Mouse (Mus musculus): ENCODE data around the gene Gm14409.
"Not testable (repeated sequence)": the region's sequence is repeated elsewhere in the genome, so short reads cannot be mapped to it uniquely, and the experiment has no call there.

The Gm14409 gene

DNA sequence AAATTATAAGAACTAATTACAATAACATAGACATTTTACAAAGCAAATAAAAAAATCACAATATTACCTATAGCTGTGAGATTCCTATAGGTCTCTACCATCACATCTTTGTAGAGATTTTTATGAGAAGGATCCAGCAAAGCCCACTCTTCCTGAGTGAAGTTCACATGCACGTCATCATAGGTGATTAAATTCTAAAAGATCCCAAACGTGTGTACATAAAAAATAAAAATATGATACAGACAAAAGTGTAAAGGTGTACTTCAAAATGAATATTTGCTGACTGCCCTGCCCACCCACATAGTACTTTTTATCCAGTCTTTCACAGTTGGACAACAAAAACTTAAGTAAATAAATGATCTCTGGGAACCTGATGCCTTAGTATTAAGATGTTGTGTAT is at the start of gene Gm14409:
TSS of gene Gm14409 (minus strand) at position 101 of the 400 bp plus-strand sequence.
- in situ Hi-C loops (cut with MboI, MseI) = not testable (repeated sequence)

DNA sequence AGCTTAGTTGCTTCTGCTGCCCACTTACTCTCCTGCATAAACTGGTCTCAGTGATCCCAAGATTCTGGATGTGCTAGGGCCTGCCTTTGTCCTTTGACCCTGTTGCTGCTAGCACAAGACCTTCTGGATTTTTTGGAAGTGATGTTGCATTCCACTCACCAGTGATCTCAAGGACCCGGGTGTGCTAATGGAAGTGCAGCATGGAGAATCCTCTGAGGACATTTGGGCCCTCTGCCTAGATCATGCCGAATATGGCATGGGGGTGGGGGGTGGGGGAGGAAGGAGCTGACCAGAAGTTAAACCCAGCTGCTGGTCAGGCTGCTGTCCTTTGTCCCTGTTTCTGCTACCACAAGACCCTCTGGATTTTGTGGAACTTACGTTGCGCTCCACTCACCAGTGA is 42.8 kb upstream of the Gm14409 start:
- in situ Hi-C loops (cut with MboI, MseI) = loop anchor here (10.0 to 25.0 kb wide), 3 partner anchors 305 to 1497 kb away; partner anchors contain the start of gene Gm14288 (in 1 of the 2)

DNA sequence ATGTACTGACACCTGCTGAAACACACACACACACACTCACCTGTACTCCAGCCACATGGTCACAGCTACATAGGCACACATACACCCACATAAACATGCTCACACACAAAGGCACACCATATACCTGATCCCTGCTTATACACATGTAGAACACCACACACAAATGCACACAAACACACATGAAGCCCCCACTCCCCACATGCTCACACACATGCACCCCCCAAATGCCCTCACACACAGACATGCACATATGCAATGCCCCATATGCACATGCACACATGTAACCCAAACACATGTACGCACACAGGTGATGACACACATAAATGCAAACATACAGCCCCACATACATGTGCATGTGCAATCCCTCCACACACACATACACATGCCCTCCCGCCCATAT is 38.1 kb upstream of the Gm14409 start:
- in situ Hi-C loops (cut with MboI, MseI) = loop anchor here (25.0 kb wide), 2 partner anchors 1018 to 1493 kb away; partner anchors contain the start of gene Gm14288 (in 1 of the 2)

DNA sequence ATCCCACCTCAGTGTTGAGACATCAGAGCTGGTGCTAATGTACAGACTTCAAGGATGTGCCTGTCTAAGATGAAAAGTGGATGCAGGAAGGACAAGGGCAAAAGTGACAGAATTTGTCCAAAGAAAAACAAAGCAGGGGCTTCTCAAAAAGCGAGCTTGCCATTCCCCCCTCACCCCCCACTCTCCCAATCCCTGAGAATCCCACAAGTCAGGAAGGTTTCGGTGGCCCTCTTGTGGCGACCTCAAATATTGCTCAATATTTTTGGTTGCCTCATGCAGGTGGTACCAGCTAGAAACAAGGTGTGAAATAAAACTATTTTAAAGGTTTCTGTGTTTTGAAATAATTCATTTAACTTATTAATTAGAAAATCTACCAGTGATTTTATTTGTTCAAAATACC is 16.9 kb upstream of the Gm14409 start:
- in situ Hi-C loops (cut with MboI, MseI) = not testable (repeated sequence)

DNA sequence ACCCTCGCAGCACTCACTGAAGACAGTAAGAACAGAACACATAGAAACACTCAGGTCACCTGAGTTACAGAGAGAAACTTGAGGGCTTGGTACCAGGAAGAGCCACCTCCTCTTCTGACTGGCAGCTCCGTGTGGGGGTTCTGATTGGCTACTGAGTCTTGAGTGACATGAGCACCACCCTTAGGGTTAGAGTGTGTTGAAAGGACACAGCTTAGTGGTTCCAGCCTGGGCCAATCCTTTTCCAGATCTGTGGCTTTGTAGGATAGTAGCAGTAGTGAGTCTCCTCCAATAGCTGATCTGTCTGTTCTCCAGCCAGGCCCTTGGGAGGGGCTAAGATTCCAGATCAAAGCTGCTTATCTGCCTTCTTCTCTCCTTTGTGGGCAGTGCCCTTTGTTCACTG is 10.9 kb upstream of the Gm14409 start:
- in situ Hi-C loops (cut with MboI, MseI) = not testable (repeated sequence)

DNA sequence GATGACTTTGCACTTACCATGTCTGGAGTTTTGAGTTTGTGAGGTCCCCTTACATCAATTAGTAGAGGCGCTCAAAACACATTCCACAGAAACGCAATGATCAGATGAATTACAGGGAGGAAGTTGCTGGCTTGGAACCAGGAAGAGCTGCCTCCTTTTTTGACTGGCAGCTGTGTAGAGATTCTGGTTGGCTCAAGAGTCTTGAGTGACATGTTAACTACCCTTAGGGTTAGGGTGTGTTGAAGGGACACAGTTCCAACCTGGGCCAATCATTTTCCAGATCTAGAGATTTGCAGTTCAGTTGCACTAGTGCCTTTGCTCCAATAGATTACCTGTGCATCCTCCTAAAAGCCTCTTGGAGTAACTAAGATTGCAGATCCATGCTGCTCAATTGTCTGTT is 5.4 kb upstream of the Gm14409 start:
- in situ Hi-C loops (cut with MboI, MseI) = not testable (repeated sequence)

DNA sequence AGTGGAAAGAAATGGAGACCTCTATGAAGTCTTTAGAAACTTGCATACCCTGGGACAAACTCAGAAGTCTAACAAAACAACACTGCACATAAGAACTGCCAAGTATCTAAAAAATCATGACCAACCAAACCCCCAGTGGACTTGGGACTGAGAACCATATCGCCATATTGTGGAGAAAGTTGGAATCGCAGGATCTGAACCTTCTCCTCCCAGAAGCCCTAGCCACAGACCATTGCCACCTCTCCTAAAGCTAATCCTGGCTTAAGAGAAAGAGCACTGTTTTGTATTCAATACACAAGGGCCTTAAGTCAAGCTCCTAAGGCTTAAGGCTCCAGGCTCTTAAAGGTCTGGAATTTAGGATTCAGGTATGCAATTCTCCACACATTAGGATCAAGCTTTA is 19.4 kb downstream of the Gm14409 start:
- in situ Hi-C loops (cut with MboI, MseI) = not testable (repeated sequence)

DNA sequence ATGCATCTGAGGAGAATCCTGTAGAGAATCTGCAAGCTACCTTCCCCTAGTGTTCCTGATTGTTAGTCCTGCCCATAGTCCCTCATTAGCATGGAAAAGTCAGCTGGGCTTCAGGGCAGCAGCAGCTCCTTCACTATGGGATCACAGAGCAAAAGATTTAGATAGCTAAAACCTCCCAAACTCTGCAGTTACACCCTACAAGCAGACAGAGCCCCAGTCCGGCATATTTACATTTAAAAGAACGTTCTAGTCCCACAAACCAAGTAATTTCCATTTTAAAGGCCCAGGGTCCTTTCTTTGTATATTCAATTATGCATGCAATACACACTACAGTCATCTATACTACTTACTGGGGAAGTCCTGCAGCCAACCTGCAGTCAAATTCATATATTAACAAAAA is 36.4 kb downstream of the Gm14409 start:
- in situ Hi-C loops (cut with MboI, MseI) = loop anchor here (10.0 kb wide), 1 partner anchor 314 kb away; no protein-coding TSS in a partner anchor

Data from T-helper 17 cell (primary cell).